Mouse (Mus musculus) right cerebral cortex, adult 2 months (tissue): ENCODE data around the gene Ccdc88c.

Experiments
- DNase-seq, 2 experiments: peaks; one replicate each; pipeline ENCODE4 v3.0.0; 2021 to 2022; ENCODE audit warnings: low spot score in 2 of 2

The Ccdc88c gene

DNA sequence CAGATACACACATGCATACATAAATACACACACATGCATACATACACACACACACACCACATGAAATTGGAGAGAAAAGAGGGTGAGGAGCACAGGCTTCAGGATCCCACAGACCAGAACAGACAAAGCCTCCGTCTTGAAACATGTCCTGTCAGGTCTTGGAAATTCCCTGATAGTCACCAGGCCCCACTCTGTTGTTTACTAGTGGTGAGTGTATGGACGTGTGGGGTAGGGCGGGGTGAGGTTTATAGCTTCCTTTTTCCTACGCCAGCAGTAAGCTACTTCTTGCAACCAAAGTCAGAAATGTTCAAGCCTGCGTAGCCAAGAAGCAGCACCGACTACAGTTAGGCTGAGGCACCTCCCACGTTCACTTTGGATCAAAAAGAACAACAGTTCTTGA is 145.7 kb downstream of the Ccdc88c start:
- no peak for DNase-seq

DNA sequence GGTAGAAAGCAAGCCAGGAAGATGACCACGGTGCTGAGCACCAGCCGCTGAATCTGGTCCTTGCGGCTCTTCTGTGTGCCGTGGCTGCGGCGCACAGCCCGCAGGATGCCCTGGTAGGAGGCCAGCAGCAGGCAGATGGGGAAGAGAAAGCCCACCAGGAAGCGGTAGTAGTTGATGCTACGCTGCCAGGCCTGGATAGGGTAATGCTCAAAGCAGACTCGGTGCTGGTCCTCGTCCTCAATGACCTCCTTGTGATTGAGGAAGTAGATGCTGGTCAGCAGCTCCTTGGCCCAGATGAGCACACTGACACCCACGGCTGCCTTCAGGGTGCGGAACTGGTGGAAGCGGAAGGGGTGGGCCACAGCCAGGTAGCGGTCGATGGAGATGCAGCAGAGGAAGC is 150.3 kb downstream of the Ccdc88c start:
- no peak for DNase-seq

DNA sequence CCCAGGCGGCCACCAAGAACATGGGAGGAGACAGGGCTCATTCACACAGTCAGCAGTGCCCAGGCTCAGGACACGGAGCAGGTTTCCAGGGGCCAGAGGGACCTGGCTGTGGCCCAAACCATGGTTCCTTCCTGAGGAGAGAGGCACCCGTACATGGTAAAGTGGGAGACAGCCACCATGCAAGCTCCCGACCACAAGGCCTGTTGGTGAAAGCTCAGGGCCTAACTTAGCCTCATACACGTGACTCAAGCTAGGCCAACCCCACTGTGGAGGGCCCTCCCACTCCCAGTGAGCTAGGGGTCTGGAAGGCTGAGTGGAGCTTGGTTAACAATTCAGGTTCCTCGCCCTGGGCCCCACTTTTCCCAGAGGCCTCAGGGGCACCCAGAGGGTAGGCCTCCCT is 150.9 kb downstream of the Ccdc88c start:
- DNase-seq, result no peak

DNA sequence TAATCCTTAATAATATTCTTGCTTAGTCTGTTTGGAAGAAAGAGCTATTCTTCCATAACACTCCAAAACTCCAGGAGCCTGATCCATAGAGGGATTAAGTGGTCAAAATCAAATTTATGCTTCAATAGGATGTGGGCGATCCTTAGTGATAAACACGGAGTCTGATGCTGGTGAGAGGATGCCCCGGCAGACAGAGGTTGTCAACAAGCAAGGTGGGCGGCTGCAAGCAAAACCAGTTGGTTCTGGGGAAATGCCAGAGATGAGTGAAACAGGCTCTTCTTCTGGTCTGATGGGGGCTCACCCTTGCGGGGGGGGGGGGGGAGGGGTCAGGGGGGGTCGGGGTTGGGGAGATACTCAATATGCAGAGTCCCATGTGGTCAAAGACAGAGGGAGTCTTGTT is 152.9 kb downstream of the Ccdc88c start:
- DNase-seq, result no peak

DNA sequence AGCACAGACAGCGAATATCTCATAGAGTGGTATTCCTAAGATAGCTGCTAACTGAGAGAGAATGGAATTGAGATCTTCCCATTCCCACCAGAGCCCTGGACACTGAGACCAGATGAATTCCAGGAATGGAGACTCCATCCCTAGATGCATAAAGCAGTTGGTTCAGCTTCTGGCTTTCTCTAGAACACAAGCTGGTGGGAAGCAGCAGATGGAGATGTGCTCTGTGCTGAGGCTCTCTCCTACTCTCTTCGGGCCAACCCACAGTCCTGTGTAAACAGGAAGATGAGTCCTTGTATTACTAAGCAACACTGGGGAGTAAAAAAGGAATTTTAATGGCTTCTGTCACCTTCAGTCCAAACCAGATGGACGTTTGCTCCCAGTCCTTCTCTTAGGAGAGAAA is 153.3 kb downstream of the Ccdc88c start:
- DNase-seq, result peak; percentile 47 to 61

DNA sequence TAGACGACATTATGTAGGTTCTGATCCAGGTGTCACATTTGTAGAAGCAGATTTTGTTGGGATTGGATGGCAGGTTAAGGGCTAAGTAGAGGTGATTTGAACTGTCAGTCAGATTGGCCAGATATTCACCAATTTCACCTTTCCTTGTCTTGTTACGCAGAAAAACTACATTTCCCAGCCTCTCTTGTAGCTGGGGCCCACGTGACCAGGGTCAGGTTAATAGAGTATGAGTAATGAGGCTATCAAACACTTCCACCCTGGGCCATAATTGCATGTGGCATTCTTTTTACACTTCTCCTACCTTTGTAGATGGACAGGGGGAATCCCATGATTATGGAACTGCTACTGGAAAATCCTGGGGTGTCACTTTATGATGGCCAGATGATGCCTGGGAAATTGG is 155.2 kb downstream of the Ccdc88c start:
- no peak for DNase-seq

DNA sequence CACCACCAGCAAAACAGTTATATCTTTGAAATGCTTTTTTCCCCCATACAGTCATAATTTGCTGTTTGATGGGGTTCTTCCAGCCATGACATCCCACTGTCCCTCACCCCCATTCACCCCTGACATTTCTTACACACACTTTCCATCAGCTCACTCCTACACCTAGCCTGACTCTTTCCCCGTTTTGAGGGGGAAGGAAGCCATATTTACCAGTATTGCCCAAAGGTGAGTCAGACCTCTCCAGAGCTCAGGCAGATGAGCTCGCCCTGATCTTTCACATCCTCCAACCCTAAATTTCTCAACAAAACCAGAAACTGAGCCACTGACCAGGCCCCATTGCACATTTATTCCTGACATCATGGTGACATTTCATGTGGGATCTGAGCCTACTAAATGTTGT is 157.0 kb downstream of the Ccdc88c start:
- DNase-seq, result no peak

DNA sequence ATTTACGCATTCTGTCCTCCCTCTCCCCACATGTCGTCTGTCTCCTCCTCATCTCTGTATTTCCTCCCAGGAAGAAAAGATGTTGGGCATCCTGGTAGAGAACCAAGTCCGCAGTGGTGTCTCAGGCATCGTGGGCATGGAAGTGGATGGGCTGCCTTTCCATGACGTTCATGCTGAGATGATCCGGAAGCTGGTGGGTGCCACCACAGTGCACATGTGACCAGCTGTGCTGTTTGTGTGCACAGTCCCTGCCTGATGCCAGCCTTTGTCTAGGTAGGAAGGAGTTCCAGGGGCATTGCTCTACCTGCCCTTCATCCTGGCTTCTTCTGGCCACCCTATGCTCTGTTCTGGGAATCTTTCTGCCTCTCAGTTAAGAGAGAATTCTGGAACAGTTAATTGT is 157.6 kb downstream of the Ccdc88c start:
- DNase-seq, result no peak

DNA sequence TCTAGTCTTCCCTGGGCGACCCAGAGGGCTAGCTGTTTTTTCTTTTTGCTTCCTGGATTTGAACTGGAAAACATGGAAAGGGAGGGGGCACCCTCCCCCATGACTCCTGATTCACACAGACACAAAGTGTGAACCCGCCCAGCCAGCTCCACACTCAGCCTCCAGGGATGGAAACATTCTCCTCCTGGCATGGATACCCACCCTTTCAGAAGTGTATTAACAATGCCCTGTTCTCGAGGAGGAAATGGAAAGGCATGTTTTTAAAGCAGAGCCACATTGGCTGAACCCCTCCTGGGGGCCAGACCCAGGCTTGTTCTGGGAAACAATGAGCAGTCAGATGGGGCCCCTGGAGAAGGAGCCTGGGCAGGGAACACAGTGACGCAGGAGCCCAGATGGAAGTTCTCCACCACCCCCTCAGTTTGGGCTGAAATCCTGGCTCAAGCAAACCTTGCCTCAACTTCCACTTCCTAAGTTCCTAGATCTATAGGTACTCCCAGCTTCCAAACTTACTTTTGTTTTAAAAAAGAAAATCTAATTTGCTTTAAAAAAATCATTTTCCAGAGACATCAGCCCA is 160.7 kb downstream of the Ccdc88c start:
- no peak for DNase-seq

DNA sequence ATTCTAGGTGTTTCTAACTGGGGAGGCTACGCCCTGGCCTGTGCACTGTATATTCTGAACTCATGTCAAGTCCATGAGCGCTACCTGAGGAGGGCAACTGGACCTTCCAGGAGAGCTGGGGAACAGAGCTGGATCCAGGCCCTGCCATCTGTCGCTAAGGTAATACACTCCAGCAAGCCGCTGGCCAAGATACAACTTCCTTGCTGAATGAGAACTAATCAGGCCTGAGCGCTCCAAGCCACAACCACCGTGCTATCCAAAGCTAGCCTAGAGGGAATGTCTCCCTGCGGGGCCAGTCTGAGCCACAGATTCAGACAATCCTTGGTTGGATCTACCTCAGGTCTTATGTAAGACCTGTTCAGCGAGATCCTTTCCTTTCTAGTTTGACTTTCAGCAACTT is 161.8 kb downstream of the Ccdc88c start:
- DNase-seq, result no peak

DNA sequence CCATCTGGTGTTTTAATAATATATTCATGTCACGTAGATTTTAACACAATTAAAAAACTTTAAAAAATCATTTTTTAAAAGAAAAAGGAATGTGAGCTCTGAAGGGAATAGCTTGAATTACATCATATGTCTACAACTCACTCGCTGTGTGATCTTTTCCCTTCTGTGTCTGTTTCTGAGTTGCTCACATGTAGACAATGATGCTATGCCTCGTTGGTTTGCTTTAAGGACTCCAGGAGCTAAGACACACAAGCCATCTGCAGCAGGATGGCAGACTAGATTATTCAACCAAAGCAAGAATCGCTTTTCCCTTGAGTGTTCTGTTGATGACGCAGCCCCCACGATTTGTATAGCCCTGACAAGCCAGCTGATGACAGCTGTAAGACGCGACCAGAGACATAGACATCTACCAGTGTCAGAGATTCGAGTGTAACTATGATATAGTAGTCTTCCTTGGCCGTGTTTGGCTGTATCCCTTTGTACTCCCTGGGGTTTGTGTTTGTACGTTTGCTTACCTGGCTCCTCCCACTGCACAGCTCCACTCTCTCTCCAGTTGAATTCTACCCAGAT is 163.3 kb downstream of the Ccdc88c start:
- no peak for DNase-seq

DNA sequence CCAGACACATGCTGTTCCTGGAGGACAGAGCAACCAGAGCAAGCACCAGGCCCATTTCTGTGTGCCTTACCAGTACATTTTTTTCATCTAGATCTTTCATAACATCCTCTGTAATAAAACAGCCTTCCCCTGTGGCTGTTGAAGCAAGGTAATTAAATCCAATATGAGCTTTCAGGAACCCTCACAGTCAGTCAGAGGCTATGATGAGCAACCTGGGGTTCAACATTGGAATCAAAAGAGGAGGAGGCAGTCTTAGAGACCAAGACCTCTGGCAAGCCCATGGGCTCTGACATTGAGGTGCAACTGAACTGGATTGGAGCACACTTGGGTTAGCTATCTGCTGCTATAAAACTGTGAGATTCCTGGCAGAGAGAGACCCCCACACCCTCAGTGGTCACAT is 163.8 kb downstream of the Ccdc88c start:
- no peak for DNase-seq

DNA sequence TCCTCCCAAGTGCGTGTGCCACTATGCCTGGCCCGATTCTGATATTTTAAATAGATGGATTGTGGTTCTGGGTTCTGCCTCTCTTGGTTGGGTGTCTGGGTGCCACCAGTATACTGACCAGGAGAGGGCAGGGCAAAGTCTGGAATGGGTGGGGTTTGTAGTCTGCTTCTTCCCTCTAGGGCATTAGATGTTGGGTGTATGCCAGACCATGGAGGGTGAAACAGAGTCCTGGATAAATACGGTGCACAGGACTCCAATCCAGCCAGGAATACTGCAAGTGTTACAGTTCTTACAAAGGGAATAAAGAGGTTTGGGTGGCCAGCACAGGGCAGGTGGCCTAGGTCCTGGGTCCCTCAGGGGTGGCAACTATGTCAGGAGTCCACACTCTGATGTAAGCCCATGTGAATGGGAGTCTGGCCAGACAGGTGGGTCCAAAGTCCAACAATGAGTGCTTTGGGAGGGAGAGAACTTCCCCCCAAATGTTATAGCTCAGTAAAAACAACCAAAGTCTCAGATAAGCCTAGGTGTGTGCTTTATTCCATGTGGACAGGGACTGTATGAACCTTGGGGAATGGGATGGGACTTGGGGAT is 165.9 kb downstream of the Ccdc88c start:
- no peak for DNase-seq

DNA sequence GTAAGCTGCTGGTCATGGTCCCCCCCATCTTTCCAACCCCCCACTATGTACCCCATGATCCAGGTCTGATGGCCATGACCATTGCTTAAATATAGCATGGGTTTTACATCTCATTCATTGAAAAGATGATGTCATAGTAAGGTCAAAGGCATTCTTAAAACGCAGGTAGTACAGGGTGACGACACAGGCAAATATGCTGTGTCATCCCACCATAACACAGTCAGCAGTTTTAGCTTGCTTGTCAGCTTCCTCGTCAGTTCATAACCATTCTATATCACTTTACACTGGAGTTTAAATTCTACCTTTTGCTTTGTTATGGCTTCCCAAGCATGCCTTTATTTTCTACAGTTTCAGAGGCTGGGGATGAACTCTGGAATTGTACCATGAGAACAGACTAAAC is 166.6 kb downstream of the Ccdc88c start:
- DNase-seq, result no peak
